Mouse (Mus musculus) frontal cortex, postnatal 25 days (tissue): Measurements from ENCODE around the gene Srp54a.
"Not testable (repeated sequence)": the region's sequence is repeated elsewhere in the genome, so short reads cannot be mapped to it uniquely, and the experiment has no call there.

Source experiments
- DNase-seq, 2 experiments: peaks; one replicate each; pipeline ENCODE4 v3.0.0; 2022; ENCODE audit warnings: low spot score in 2 of 2

Gene Srp54a

DNA sequence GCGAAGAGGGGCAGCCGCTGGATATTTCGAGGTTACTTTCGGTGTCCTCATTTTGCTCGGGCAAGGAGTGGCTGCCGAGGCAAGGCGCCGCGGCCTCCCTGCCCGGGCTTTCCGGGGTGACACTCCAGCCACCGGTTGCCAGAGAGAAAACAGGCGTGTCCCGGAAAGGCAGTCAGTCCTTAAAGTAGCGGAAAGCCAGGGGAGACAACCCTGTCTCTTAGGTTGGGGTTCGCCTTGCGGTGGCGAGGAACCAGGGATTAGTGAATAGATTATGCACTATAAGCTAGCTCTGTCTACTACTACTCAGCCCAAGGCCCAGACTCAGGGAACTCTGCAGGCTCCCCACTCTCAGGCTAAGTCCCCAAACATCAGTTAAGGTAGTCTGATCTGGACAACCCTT lies 44.7 kb downstream of the Srp54a start:
- not testable (repeated sequence) for DNase-seq

DNA sequence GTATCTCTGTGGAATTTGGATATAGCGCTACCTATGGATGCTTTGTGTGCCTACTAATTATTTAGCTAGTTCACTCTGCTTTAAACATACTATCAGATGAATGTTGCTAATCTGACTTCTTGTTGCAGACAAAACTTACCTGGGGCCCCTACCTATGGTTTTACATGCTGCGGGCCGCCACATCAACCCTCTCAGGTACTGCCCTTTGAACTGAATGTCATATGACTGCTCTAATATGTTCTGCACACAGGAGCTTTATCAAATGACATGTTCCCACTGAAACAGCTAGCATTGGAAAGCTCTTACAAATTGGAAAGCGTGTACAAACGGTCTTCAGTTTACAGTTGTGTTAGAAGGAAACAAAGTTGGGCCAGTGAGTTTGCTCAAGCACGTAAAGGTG lies 55.5 kb downstream of the Srp54a start:
- DNase-seq = not testable (repeated sequence)

DNA sequence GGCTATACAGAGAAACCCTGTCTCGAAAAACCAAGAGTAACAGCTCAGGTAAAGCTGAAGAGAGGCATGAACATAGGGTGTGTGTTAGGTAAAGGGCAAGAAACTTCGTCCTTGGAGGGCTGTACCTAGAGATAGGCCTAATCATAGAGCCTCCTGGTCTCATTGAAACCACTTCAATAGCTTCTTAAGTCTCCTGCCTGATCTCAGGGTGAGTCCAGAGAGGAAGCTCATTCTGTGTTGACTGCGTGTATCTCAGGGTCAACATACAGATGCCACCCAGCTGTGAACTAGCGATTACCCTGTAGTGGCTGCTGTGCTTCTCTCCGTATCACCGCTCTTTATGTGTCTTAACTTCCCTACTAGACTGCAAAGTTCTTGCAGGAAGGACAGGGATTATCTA lies 57.8 kb downstream of the Srp54a start:
- not testable (repeated sequence) for DNase-seq

DNA sequence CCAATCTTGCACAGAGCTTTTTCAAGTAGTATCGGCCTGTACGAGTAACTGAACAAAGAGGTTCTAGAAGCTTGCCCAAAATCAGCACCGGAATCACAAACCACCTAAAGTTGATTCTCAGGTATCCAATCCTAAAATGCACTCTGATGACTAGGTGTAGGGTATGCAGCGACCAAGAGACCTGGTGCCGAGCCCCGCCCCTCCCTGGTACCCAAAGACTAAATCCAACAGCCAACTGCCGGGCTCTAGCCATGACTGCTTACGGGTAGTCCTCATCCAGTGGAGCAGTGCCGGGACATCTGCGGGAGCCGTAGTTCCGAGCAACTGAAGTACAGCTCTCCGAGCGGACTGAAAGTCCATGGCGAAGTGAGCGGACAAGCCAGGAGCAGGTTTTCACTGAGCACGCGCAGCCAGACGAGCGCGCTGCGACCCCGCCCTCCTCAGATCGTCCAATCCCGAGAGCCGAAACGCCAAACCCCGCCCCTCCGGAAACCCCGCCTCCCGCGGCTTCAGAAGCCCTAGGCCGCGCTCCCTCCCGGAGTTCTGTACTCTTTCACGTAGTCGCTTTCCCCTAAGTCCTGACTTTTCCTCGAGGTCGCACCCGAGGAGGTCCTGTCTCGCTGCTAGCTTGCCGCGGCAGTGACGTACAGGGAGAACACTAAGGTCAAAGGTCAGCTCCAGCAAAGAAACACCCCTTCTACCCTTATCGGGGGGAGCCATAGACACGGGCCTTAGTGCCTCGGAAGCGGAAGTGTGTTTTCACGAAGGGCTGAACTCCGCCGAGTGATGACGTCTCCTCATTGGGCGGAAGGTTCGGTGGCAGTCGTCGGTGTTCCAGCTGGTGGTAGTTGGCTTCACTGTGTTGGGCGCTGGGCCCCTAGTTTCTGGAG lies 74.7 kb downstream of the Srp54a start, which contains the start of gene Srp54b:
Srp54b (plus strand) TSS at position 546 of the 890 bp plus-strand sequence.
- not testable (repeated sequence) for DNase-seq

DNA sequence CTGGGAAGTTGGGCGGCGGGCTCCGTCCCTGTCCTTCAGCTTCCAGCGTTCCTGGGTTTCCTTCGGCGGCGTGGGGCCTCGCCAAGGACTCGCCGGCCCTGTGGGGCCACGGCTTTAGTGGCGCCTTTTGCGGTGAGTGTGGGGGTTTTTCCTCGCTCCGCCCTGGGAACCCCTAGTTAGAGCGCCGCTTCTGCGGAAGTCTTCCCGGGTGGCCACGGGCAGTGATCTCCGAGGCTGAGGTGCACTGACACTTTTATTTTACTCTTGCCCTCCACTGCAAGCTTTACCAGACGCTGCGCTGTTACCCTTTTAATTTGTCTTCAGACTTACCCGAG lies 75.4 kb downstream of the Srp54a start:
- DNase-seq = not testable (repeated sequence)
